Mouse (Mus musculus) embryonic facial prominence, embryonic 10.5 days (tissue): ENCODE results near the gene Artn. TPM values are rescaled to one million over a fixed set of nuclear protein-coding genes. Genes with fewer than 3 reads are reported as not detected.

Source experiments
- DNase-seq: peaks from one replicate; pipeline ENCODE4 v3.0.0-alpha.2; 2017; ENCODE audit warnings: low spot score
- H3K27ac ChIP-seq: fragments of 300-500 bp; sonication (generic); replicated peaks from 2 replicates; pipeline ENCODE4 v1.5.1; 2016; ENCODE audit warnings: mild to moderate bottlenecking
- H3K27me3 ChIP-seq: fragments of 300-500 bp; sonication (generic); replicated peaks from 2 replicates; pipeline ENCODE4 v1.6.1; 2016; ENCODE audit warnings: low read depth, mild to moderate bottlenecking; ENCODE audit not compliant: poor library complexity, severe bottlenecking
- H3K36me3 ChIP-seq: fragments of 300-500 bp; sonication (generic); replicated peaks from 2 replicates; pipeline ENCODE4 v1.6.1; 2016; ENCODE audit warnings: mild to moderate bottlenecking, moderate library complexity
- H3K4me1 ChIP-seq: fragments of 300-500 bp; sonication (generic); 2 replicates; pipeline ENCODE4 v1.6.1; 2016
- H3K4me3 ChIP-seq: fragments of 300-500 bp; sonication (generic); 2 replicates; pipeline ENCODE4 v1.5.1; 2016; ENCODE audit warnings: mild to moderate bottlenecking, moderate library complexity
- H3K9me3 ChIP-seq: fragments of 300-500 bp; sonication (generic); 2 replicates; pipeline ENCODE4 v1.6.1; 2016; ENCODE audit warnings: mild to moderate bottlenecking
- WGBS: fragments of 180-500 bp; shearing (Covaris S2); methylation state at CpG from one replicate; pipeline ENCODE4 v1.1.7; 2016; 5-methylcytosine and 5-hydroxymethylcytosine counted together
- polyA plus RNA-seq: library from polyadenylated mRNA; unstranded; fragments of >200 nt; fragmentation: Nextera tagmentation; extraction: Ambion mirVana; gene quantifications from 2 replicates; pipeline ENCODE4 v1.2.1, GENCODE M21; 2016

Artn gene
- polyA plus RNA-seq, result 3.1 and 6.7 TPM in 2 replicates

- Histone ChIP-seq H3K27me3 (peaks cover 70% of the 10 kb centered on the region), H3K9me3 (no peaks in the 10 kb centered on the region), H3K4me3 (peak within 1 kb of the TSS; percentile 62), H3K27ac (peak within 1 kb of the TSS; percentile 70), H3K4me1 (peaks cover 42% of the 10 kb centered on the region), H3K36me3 (peaks cover 4% of the 10 kb centered on the region)
- DNase-seq, result peak; percentile 80
- WGBS, result under 1% methylated on average over 33 of the region's 33 CpGs
These were observed at the start of gene Artn for GRCm38 (mm10) chr4:117929391-117929881. Artn (minus strand) TSS chr4:117929763.

- peaks cover 30% of the 10 kb centered on the region for H3K4me1 ChIP-seq
- no peaks in the 10 kb centered on the region for H3K36me3 ChIP-seq
- no peaks in the 10 kb centered on the region for H3K9me3 ChIP-seq
- H3K27ac ChIP-seq, result no peak overlapping the region
- no peak overlapping the region for H3K4me3 ChIP-seq
- 95% methylated on average over 4 of the region's 4 CpGs for WGBS
- H3K27me3 ChIP-seq, result no peaks in the 10 kb centered on the region
- no peak for DNase-seq
These were observed 49.6 kb upstream of the Artn start for GRCm38 (mm10) chr4:117979181-117979580.

- Histone ChIP-seq H3K4me3 (no peak overlapping the region), H3K27me3 (no peaks in the 10 kb centered on the region), H3K36me3 (no peaks in the 10 kb centered on the region), H3K9me3 (no peaks in the 10 kb centered on the region), H3K4me1 (peaks cover 38% of the 10 kb centered on the region), H3K27ac (no peak overlapping the region)
- DNase-seq, result no peak
- 93% methylated on average over 9 of the region's 9 CpGs for WGBS
These were observed 48.7 kb upstream of the Artn start for GRCm38 (mm10) chr4:117978282-117978681.

GRCm38 (mm10) chr4:117977841-117978240, 48.3 kb upstream of the Artn start:
- Histone ChIP-seq H3K27ac (no peak overlapping the region), H3K36me3 (no peaks in the 10 kb centered on the region), H3K4me1 (peaks cover 40% of the 10 kb centered on the region), H3K4me3 (no peak overlapping the region), H3K27me3 (no peaks in the 10 kb centered on the region), H3K9me3 (no peaks in the 10 kb centered on the region)
- no peak for DNase-seq
- WGBS, result 86% methylated on average over 11 of the region's 11 CpGs

- no peak overlapping the region for H3K27ac ChIP-seq
- no peaks in the 10 kb centered on the region for H3K9me3 ChIP-seq
- no peak overlapping the region for H3K4me3 ChIP-seq
- H3K36me3 ChIP-seq, result no peaks in the 10 kb centered on the region
- DNase-seq, result no peak
- H3K27me3 ChIP-seq, result no peaks in the 10 kb centered on the region
- WGBS, result 70% methylated on average over 9 of the region's 9 CpGs
- peaks cover 42% of the 10 kb centered on the region for H3K4me1 ChIP-seq
These were observed 47.8 kb upstream of the Artn start for GRCm38 (mm10) chr4:117977371-117977770.

- H3K9me3 ChIP-seq, result no peaks in the 10 kb centered on the region
- H3K27ac ChIP-seq, result no peak overlapping the region
- 89% methylated on average over 1 of the region's 1 CpGs for WGBS
- H3K4me1 ChIP-seq, result peaks cover 42% of the 10 kb centered on the region
- no peak overlapping the region for H3K4me3 ChIP-seq
- no peaks in the 10 kb centered on the region for H3K36me3 ChIP-seq
- H3K27me3 ChIP-seq, result no peaks in the 10 kb centered on the region
- no peak for DNase-seq
These were observed 46.3 kb upstream of the Artn start for GRCm38 (mm10) chr4:117975820-117976219.

- WGBS, result 80% methylated on average over 5 of the region's 5 CpGs
- no peak overlapping the region for H3K4me3 ChIP-seq
- H3K27ac ChIP-seq, result no peak overlapping the region
- DNase-seq, result no peak
- H3K27me3 ChIP-seq, result no peaks in the 10 kb centered on the region
- no peaks in the 10 kb centered on the region for H3K36me3 ChIP-seq
- no peaks in the 10 kb centered on the region for H3K9me3 ChIP-seq
- peaks cover 44% of the 10 kb centered on the region for H3K4me1 ChIP-seq
These were observed 45.2 kb upstream of the Artn start for GRCm38 (mm10) chr4:117974719-117975118.

GRCm38 (mm10) chr4:117972999-117973398, 43.4 kb upstream of the Artn start:
- DNase-seq, result peak; percentile 25
- Histone ChIP-seq H3K27me3 (no peaks in the 10 kb centered on the region), H3K36me3 (no peaks in the 10 kb centered on the region), H3K4me3 (no peak overlapping the region), H3K4me1 (peaks cover 43% of the 10 kb centered on the region), H3K27ac (peak overlapping the region; percentile 15; the same call in 1 of the 2 replicates), H3K9me3 (no peaks in the 10 kb centered on the region)
- WGBS, result 42% methylated on average over 10 of the region's 10 CpGs

GRCm38 (mm10) chr4:117964346-117965025, 34.9 kb upstream of the Artn start:
- H3K4me1 ChIP-seq, result peaks cover 9% of the 10 kb centered on the region; the same call in 1 of the 2 replicates
- H3K27me3 ChIP-seq, result no peaks in the 10 kb centered on the region
- no peak for DNase-seq
- H3K9me3 ChIP-seq, result no peaks in the 10 kb centered on the region
- 79% methylated on average over 14 of the region's 14 CpGs for WGBS
- 0 out of 2 replicates have a peak overlapping the region, but pooled peaks have one; percentile 10 for H3K27ac ChIP-seq
- H3K36me3 ChIP-seq, result peaks cover 31% of the 10 kb centered on the region
- H3K4me3 ChIP-seq, result no peak overlapping the region

GRCm38 (mm10) chr4:117957492-117957891, 27.9 kb upstream of the Artn start:
- DNase-seq, result no peak
- peaks cover 74% of the 10 kb centered on the region for H3K36me3 ChIP-seq
- H3K9me3 ChIP-seq, result peaks cover 2% of the 10 kb centered on the region; the same call in 1 of the 2 replicates
- WGBS, result 73% methylated on average over 4 of the region's 4 CpGs
- no peak overlapping the region for H3K4me3 ChIP-seq
- H3K4me1 ChIP-seq, result peaks cover 7% of the 10 kb centered on the region; the same call in 1 of the 2 replicates
- H3K27ac ChIP-seq, result 0 out of 2 replicates have a peak overlapping the region, but pooled peaks have one; percentile 4
- no peaks in the 10 kb centered on the region for H3K27me3 ChIP-seq

- Histone ChIP-seq H3K9me3 (peaks cover 5% of the 10 kb centered on the region; the same call in 1 of the 2 replicates), H3K27me3 (no peaks in the 10 kb centered on the region), H3K36me3 (peaks cover 33% of the 10 kb centered on the region), H3K4me3 (no peak overlapping the region), H3K27ac (no peak overlapping the region), H3K4me1 (peaks cover 16% of the 10 kb centered on the region)
- no peak for DNase-seq
- WGBS, result 84% methylated on average over 7 of the region's 7 CpGs
These were observed 17.9 kb upstream of the Artn start for GRCm38 (mm10) chr4:117947493-117947892.

GRCm38 (mm10) chr4:117946639-117947305, 17.2 kb upstream of the Artn start:
- Histone ChIP-seq H3K27ac (no peak overlapping the region), H3K4me3 (no peak overlapping the region), H3K27me3 (no peaks in the 10 kb centered on the region), H3K36me3 (peaks cover 26% of the 10 kb centered on the region), H3K4me1 (peaks cover 16% of the 10 kb centered on the region), H3K9me3 (no peaks in the 10 kb centered on the region)
- WGBS, result 90% methylated on average over 11 of the region's 11 CpGs
- no peak for DNase-seq
